Mouse (Mus musculus) heart, postnatal 0 days (tissue): ENCODE results near the gene Olfr958.

ENCODE experiments used
- CTCF ChIP-seq: IDR thresholded peaks from 2 replicates; pipeline ENCODE4 v1.5.1; 2016; ENCODE audit warnings: antibody characterized with exemption, control low read depth, low read depth
- EP300 ChIP-seq: IDR thresholded peaks from 2 replicates; pipeline ENCODE4 v1.6.1; 2016; ENCODE audit warnings: antibody characterized with exemption, low read depth

DNA sequence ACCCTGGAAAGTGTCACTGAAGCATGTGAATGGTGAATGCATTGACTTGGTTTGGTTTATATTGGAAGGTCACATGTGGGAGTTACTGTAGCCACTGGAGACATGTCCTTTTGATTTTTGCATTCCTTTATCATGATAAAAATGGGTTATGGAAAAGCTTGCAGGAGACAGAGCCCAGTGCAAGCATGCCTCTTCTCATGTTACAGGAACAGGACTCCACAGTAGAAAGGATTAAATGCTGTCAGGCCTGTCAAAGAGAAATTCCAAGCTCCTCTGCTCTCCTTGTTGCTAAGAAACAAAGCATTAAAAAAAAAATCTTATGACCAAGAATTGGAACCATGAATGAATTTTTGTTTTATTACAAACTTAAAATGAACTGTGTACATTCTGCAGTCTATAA, 35.3 kb downstream of the Olfr958 start:
- TF ChIP-seq EP300 (no peak), CTCF (no peak)
